Mouse (Mus musculus) left cerebral cortex, adult 8-10 months (tissue): Measurements from ENCODE around the gene Olfr1024. TPM values are rescaled to one million over a fixed set of nuclear protein-coding genes. Genes with fewer than 3 reads are reported as not detected.

Experiments used
- DNase-seq, 2 experiments: peaks; one replicate each; pipeline ENCODE4 v3.0.0; 2022; ENCODE audit warnings: low spot score in 2 of 2
- total RNA-seq, 4 experiments: library from RNA; stranded (reverse); gene quantifications; 2 replicates each; pipeline ENCODE4 v1.2.4; 2022

Olfr1024 gene
- total RNA-seq = not detected

GRCm38 (mm10) chr2:85904952-85905351, at the start of gene Olfr1024:
TSS of gene Olfr1024 (minus strand) at chr2:85905052.
- no peak for DNase-seq

- DNase-seq = no peak
Measured at GRCm38 (mm10) chr2:85950137-85950536, 45.3 kb upstream of the Olfr1024 start, which contains the start of gene Olfr1028. TSS of gene Olfr1028 (plus strand) at chr2:85950437.

- no peak for DNase-seq
Measured at GRCm38 (mm10) chr2:85921258-85921657, 16.4 kb upstream of the Olfr1024 start, which contains the start of gene Olfr1026. TSS of gene Olfr1026 (plus strand) at chr2:85921558.

GRCm38 (mm10) chr2:85914893-85915292, 10.0 kb upstream of the Olfr1024 start, which contains the start of gene Olfr1025-ps1:
TSS of gene Olfr1025-ps1 (plus strand) at chr2:85915193.
- no peak for DNase-seq

GRCm38 (mm10) chr2:85913197-85913596, 8.3 kb upstream of the Olfr1024 start:
- no peak for DNase-seq

- DNase-seq = no peak
Measured at GRCm38 (mm10) chr2:85885340-85885739, 19.5 kb downstream of the Olfr1024 start, which contains the start of gene Olfr1023. TSS of gene Olfr1023 (plus strand) at chr2:85885640.

GRCm38 (mm10) chr2:85868294-85868693, 36.6 kb downstream of the Olfr1024 start, which contains the start of gene Olfr1022:
TSS of gene Olfr1022 (plus strand) at chr2:85868594.
- DNase-seq = no peak

Other genes with a start within 250 kb of the Olfr1024 start
- not detected for gene Olfr154, start 240.6 kb downstream of the Olfr1024 start, total RNA-seq
- gene Olfr1006, start 226.3 kb downstream of the Olfr1024 start, total RNA-seq = not detected
- gene Olfr1008, start 215.6 kb downstream of the Olfr1024 start, total RNA-seq = not detected
- gene Olfr1009, start 189.6 kb downstream of the Olfr1024 start, total RNA-seq = not detected
- not detected for gene Olfr1012, start 142.3 kb downstream of the Olfr1024 start, total RNA-seq
- not detected for gene Olfr1013, start 138.0 kb downstream of the Olfr1024 start, total RNA-seq
- gene Olfr1014, start 132.3 kb downstream of the Olfr1024 start, total RNA-seq = not detected
- not detected for gene Olfr1015, start 123.0 kb downstream of the Olfr1024 start, total RNA-seq
- gene Olfr1016, start 102.5 kb downstream of the Olfr1024 start, total RNA-seq = not detected
- not detected for gene Olfr1018, start 86.6 kb downstream of the Olfr1024 start, total RNA-seq
- gene Olfr1019, start 59.6 kb downstream of the Olfr1024 start, total RNA-seq = not detected
- not detected for gene Olfr1020, start 58.0 kb downstream of the Olfr1024 start, total RNA-seq
- not detected for gene Olfr1022, start 36.5 kb downstream of the Olfr1024 start, total RNA-seq
- gene Olfr1023, start 19.4 kb downstream of the Olfr1024 start, total RNA-seq = not detected
- gene Olfr1025-ps1, start 10.1 kb upstream of the Olfr1024 start, total RNA-seq = not detected
- gene Olfr1026, start 16.5 kb upstream of the Olfr1024 start, total RNA-seq = not detected
- under 1 TPM in 2 of 4 experiments, not detected in 2; 0.09 to 0.11 TPM for gene Olfr1028, start 45.4 kb upstream of the Olfr1024 start, total RNA-seq
- under 1 TPM in 1 of 4 experiments, not detected in 3; 0.18 TPM for gene Olfr1029, start 68.8 kb upstream of the Olfr1024 start, total RNA-seq
- gene Olfr1030, start 74.2 kb upstream of the Olfr1024 start, total RNA-seq = not detected
- gene Olfr1031, start 85.3 kb upstream of the Olfr1024 start, total RNA-seq = not detected
- not detected for gene Olfr1032, start 100.5 kb upstream of the Olfr1024 start, total RNA-seq
- not detected for gene Olfr1033, start 115.6 kb upstream of the Olfr1024 start, total RNA-seq
- not detected for gene Olfr1034, start 140.8 kb upstream of the Olfr1024 start, total RNA-seq
- gene Olfr1036, start 168.9 kb upstream of the Olfr1024 start, total RNA-seq = not detected
- not detected for gene Olfr1037, start 182.3 kb upstream of the Olfr1024 start, total RNA-seq
- gene Olfr1039, start 230.9 kb upstream of the Olfr1024 start, total RNA-seq = not detected
- gene Olfr1040, start 241.7 kb upstream of the Olfr1024 start, total RNA-seq = not detected